Mouse (Mus musculus) ES-E14 (cell line): ENCODE measurements around the gene Nek6.

Experiments used
- CHD2 ChIP-seq: IDR thresholded peaks from 2 replicates; pipeline ENCODE4 v1.6.1; 2014; ENCODE audit warnings: mild to moderate bottlenecking, low read depth, low read length, inconsistent platforms
- HCFC1 ChIP-seq: IDR thresholded peaks from 2 replicates; pipeline ENCODE4 v1.6.1; 2012; ENCODE audit warnings: low read length, inconsistent platforms, borderline replicate concordance; ENCODE audit not compliant: insufficient read depth
- MAFK ChIP-seq: IDR thresholded peaks from 2 replicates; pipeline ENCODE4 v1.6.1; 2014; ENCODE audit warnings: mild to moderate bottlenecking, low read depth, low read length, inconsistent platforms; ENCODE audit not compliant: insufficient read depth
- ZNF384 ChIP-seq: IDR thresholded peaks from 2 replicates; pipeline ENCODE4 v1.6.1; 2012; ENCODE audit warnings: low read depth, low read length, inconsistent platforms

DNA sequence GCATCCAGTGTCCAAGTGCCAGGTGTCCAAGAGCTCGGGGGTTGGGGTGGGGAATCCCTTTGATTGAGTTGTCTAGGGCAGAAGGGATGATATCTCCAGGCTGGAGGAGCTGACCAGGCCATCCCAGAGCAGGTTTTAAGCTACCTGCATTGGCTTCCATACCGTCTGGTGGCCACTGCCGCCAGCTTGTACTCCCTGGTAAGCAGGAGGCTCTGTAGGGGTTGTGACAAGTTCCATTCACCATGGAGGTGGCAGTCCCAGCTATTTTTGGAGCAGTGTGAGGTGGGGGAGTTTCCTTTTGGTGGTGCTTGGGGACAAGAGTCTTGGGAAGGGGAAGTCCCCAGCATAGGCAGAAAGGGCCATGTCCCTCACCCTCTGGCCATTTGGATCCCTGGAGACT, 29.7 kb downstream of the Nek6 start:
- no peak for TF ChIP-seq HCFC1
- no peak for TF ChIP-seq CHD2
- no peak for TF ChIP-seq MAFK
- TF ChIP-seq ZNF384: no peak
